Mouse (Mus musculus): ENCODE results near the gene Rcor1.

Gene Rcor1

DNA sequence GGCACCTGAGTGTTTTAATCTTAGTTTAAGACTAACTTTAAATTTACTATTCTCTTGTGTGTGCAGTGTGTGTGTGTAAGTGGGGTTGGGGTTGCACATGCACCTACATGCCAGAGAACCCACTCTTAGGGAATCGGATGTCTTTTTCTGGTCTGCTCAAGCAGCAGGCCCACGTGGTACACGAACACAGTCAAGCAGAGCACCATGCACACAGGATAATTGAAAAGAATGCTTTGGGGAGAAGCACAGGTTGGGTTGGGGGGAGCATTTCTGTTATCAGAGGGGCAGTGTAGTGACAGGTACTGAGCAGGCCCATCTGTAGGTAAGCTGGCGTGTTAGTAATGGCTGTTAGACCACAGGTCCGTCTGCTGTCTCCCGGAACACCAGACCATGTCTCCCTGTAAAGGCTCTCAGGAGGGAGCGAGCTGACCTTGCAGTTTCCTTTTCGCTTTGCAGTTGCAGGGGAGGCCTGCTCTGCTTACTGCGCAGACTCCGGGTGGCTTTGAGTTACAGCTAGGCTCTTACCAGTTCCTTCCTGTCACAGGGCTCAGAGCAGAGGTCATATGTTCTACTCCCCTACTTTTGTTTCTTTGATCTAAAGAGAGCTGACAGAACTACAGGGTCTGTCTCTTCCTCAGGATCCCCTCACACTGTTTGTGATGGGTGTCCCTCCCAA lies 32.5 kb downstream of the Rcor1 start:
- no peak for DNase-seq

DNA sequence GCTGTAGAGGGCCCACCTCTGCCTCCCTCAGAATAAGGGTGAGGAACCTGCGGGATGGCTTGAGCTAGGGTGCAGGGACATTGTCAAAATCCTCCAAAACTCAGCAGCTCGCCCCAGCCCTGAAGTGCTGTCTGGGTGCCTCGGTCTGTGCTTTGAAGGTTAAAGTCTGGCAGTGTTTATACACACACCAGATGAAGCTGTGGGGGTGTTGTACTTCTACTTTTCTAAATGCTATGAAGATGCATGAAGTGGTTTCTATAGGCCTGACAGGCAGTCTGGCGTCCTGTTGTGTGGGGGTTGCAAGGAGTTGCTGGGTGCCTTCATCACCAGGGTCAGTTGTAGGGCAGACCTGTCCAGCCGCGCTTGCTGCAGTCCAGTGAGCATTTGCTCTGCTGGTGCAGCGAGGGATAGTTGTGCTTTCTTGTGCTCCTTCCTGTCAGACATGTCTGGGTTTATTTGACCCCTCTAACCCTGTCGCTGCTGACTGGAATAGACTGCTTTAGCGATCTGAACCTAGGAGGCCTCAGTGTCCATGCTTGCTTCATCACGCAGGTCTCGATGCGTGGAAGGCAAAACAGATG lies 37.3 kb downstream of the Rcor1 start:
- DNase-seq: no peak

DNA sequence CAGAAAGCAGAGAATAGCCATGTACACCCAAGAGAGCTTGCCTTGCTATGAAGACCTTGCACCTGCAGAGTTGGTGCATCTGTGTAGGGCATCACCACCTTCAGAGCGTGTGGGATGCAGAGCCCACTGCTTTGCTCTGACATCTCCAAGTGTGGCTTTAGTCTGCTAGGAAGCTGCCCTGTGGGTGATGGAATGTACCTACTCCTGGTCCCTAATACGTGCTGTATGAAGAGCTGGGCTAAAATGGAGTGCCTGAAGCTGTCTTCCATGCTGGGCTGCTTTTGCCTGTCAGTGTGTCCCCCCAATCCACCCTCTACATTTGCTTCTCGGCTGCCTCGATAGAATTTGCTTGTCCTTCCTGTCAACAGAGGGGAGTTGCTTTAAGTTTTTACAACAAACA lies 46.4 kb downstream of the Rcor1 start:
- DNase-seq: no peak

DNA sequence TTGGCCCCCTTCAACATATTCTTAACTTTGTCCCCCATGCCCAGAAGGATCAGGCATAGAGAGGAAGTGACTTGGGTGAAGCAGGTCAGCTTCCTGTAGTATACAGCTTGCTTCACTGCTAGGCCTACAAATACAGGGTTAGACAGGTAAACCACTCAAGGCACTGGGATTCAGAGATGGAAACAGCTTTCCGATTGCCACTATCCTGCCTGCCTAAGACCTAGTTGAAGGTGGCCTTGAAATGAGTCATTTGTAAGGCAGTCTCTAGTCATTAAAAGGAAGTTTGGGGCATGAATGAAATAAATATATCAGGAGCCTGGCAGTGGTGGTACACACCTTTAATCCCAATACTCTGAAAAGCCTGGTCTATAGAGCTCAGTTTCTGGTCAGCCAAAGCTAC lies 47.9 kb downstream of the Rcor1 start:
- DNase-seq: no peak

DNA sequence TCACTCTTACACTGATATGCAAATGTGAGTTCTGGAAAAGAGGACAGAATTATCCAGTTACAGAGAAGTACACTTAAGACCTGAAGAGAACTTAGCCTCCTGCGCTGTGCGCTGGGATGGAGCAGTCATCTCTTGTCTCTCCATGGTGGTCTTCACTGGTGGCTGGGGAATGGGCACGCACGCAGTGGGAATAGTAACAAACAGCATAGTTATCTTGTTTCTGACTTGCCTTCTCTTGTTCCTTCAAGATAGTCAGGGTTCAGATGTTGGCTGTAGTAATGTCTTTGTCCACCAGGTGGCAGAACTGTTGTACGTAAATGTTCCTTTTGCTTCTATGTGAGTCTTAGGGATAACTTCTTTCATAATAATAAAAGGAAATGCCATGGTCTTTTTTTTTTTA lies 49.0 kb downstream of the Rcor1 start:
- peak; percentile 87 for DNase-seq

DNA sequence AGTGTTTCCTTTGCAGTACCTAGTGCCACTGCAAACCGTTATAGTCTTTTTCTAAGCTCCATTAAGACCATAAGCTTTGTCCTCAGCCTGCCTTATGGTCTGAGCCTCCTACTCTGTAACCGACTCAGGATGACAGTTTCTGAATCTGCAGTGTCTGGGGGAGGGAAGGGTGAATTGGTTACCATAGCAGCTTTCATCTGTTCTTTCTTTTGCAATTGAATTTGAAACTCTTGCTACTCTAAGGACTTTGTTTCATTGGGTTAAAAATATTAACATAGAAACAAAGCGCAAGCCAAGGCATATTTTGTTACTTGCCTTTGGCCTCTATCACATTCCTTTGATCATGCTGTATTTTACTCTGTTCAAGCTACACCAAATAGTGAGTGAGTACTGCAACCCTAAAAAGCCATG lies 49.6 kb downstream of the Rcor1 start:
- DNase-seq: peak; percentile 8

DNA sequence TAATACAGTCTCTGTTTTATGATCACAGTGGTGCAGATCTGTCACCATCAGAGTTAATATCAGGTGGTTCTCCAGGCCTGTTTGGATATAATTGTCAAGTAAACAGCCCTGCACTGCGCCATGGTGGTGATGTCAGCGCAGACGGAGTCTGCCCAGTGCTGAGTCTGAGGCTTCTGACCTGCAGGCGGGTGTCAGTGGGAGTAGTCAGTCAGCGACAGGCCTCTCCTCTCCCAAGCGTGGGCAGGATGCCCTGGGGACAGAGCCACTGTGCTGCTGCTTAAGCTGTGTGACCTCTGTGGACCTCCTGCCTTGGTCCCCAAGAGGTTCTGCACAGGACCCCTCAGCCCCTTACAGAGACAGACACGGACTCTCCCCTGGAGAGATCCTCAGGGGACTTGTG lies 50.0 kb downstream of the Rcor1 start:
- DNase-seq: no peak

DNA sequence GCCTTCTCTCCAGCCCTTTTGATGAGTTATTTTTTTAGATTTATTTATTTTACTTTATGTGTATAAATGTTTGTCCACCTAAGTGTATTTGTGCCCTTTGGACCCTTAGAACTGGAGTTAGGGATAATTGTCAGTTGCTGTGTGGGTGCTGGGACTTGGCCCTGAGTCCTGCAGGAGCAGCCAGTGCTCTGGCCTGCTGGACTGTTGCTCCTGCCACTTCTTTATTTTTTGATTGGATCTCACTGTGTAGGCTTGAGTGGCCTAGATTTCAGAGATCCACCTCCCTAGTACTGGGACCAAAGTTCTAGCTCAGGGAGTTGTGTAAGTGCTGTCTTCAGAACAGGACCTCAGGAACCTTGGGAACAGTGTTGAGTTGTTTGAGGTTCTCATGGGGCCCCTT lies 51.6 kb downstream of the Rcor1 start:
- no peak for DNase-seq

DNA sequence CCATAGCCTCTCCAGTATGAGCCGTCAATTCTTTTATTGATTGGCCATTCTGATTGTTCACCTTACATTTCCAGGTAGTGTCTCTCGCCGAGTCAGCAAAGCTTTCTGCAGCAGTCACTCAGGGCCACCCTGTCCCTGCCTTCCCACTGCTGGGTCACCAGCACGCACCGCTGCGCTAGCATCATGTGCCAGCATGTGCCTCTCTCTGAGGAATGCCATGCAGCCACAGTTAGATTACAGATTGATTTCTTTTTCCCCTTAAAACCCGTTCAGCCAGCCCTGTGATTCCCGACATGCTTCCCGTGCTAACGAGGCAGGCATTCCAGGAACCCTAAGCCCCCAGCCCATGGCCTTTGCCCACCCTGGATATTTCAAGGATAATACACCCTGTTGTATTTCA lies 52.8 kb downstream of the Rcor1 start:
- DNase-seq: no peak

DNA sequence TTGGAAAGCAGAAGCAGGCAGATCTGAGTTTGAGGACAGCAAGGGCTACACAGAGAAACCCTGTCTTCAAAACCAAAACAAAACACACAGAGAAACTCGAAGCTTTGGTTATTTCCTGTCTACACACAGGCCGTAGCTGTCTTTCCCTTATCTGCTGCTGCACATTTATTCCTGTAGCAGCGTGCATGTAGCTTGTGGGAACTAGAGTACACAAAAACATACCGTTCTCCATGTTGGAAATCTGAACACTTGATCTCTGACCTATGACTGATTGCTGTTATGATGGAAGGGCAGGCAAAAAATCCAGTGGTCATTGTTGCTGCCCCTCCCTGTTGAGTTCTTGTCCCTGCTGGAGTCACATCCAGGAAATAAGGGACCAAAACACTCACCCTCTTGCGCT lies 54.9 kb downstream of the Rcor1 start:
- no peak for DNase-seq

DNA sequence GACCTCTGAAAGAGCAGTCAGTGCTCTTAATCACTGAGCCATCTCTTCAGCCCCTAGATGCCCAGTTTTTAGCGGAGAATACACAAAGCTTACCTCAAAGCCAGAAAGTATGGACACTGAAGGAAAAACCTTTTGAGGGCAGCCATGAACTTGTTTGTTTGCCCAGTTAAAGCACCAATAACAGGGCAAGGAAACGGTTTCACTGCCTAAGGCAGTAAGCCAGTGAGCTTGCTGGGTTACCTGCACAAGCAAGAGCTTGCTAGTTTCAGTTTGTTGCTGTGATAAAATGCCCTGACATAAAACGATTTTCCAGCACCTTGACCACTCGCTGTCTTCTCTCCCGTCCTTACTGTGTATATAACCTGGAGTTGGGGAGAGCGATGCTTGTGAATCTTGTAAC lies 55.9 kb downstream of the Rcor1 start:
- DNase-seq: no peak

DNA sequence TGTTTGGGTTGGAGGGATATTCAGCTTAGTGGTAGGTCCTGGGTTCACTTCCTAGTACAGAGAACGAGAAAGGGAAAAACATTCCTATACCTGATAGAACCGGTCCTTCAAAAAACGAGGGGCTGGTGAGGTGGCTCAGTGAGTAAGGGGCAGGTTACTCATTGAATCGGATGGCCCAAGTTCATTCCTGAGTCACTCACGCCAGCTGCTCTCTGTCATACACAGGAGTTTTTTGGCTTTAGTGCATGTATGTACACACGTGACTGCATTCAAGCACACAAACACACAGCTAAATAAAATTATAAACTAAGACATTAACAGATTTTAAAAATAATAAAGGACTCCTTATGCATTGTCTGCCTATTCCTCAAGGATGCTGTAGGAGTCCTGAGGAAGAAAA lies 57.1 kb downstream of the Rcor1 start:
- DNase-seq: no peak

DNA sequence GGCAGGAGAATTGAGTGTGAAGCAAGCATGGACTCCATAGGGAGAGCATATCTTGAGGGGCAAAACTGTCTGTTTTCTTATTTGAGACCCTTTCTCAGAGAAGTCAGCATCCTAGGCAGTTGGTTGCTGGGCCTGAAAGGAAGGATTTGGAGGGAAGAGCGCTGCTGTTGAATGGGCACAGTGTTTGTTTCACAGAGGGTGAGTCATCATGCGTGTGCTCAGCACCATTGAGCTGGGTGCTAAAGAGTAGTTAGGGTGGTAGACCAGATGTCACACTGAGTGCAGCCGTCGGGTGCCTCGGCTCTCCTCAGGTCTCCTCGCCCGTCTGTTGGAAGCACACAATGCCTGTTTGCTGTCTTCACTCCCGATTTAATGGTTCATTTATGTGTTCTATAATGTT lies 57.9 kb downstream of the Rcor1 start:
- DNase-seq: no peak

DNA sequence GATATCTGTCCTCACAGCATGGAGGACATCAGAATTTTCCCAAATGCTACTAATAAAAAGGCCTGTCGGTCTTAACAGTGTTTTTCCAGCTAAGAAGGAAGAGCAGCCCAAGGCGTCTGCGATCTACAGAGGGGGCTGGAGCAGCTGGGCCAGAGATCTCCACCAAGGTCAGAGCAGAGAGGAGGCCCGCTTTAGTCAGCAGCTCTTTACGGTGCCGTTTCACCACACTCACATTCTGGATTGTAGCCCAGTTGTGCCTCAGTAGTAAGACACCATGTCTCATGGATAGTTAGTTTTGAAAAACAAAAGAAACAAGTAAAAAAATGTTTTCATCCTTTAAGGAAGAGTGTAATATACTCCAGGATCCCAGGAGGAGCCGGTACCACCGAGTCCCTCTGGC lies 72.0 kb downstream of the Rcor1 start:
- no peak for DNase-seq

DNA sequence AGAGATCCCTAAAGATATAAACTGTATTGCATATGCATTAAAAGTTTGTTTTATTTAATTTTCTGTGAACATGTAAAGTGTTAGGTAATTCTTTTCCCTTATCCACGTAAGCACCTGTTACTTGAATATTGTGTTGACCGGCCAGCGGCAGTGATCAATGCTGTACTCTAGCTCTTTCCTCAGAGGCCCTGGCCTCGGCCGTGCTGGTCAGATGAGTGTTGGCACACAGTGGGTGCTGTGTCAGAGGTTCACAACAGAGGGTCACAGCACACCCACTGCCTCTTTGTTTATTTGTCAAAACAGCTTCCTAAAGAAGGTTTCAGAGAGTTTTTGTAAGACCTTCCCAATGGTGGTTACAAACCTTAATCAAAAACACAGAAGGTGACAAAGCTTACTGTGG lies 75.4 kb downstream of the Rcor1 start:
- DNase-seq: no peak

DNA sequence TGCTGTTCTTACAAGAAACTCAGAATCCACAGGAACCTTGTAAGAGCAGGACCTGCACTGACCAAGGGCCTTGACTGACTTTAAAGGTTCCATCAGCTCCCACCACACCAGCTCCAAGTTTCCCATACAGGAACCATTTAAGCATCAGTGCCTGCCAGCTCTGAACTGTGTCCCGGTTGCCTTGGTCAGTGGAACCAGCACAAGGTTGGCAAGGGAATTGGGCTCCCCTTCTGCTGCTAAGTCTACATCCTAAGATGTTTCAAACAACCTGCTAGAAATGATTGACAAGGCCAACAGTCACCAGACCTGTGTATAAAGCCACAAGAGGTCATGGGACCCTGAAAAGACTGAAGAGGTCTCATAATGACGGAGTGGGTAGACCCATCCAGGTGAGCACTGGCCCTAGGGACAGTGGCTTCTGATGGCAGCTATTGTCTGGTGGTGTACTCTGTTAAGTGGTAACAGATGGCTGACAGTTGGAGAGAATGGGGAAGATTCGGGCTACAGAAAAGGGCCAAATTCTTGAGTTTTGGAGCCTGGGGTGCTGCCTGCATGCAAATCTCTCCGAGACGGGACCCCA lies 80.4 kb downstream of the Rcor1 start:
- peak; percentile 74 for DNase-seq

DNA sequence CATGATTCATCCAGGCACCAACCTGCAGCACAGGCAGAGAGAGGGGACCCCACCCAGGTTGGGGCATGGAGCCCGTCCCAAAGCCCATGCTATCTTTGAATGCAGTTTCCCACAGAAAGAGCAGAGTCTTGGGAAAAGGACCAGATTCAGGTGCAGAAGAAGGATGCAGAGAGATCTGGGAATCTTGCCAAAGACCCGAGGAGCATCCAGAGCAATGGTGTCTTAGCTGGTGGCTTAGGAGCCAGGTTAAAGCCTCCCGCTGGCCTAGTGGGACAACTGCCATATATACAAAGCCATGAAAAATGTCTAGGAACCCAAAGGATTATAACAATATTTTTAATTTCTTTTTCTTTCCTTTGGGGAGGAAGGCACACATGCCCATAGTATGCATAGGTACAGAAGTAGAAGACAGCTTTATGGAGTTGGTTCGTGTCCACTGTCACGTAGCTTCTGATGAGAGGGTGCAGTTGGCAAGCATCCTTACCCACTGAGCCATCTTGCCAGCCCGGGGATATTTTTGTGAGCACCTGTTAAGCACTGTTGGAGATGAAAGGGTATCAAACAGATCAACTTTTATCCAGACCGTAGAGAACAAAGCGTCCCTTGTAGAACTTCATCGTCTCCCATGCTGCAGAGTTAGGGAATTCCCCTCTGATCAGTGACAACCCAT lies 82.0 kb downstream of the Rcor1 start:
- DNase-seq: peak; percentile 81

DNA sequence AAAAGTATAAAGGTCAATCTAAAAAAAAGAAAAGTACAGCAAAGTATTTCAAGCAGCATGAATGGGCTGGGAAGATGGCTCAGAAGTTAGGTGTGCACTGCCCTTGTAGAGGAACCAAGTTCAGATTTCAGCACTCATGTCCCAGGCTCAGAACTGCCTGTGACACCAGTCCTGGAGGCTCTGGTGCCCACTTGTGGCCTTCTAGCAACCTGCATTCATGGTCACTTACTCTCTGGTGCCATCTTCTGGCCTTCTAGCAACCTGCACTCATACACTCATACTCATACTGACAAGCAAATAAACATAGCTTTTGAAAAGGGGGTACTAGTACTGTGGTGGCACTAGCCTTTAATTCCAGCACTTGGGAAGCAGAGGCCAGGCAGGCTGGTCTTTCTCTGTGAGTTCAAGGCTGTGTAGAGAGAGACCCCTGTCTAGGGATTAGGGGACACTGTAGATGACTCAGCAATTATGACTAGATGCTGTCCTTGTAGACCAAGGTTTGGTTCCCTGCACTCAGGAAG lies 83.2 kb downstream of the Rcor1 start:
- DNase-seq: no peak

DNA sequence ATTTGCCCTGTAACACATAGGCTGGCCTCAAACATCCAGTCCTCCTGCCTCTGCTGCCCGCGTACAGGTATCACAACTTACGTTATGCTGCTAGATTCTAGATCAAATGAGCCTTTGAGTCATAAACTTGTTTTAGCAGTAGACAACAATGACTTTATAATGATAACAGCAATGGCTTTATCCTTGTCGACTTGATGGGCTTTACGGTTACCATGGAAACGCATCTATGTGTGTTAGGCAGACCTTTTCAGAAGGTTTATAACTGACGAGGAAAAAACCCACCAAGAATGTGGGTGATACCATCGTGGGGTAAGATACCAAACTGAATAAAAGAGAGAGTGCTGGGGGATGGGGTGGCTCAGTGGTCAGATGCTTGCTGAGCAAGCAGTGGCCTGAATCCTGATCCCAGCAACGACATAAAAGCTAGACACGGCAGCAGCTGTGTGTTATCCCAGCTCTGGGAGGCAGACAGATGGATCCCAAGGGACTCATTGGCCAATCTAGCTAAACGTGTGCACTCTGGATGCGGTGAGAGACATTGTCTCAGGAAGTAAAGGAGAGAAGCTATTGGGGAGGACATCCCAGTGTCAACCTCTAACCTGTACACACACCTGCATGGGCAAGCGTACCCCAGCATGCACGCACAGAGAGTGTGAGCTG lies 85.6 kb downstream of the Rcor1 start:
- DNase-seq: no peak

DNA sequence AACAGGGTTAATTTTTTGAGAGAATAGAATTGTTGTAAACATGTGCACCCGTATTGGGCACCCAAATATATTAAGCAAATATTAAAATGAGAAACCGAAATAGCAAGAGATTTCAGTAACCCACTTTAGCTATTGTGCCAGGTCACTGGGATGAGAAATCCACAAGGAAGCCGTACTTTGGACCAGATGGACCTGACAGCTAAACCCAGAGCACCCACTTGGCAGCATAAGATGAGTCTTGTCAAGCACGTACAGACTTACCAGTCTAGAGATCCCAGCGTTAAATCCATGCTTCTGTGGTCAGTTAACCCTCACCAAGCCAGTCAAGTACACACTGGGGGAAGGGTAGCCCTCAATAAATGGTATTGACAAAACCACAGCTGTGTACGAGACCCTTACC lies 86.5 kb downstream of the Rcor1 start:
- DNase-seq: no peak

DNA sequence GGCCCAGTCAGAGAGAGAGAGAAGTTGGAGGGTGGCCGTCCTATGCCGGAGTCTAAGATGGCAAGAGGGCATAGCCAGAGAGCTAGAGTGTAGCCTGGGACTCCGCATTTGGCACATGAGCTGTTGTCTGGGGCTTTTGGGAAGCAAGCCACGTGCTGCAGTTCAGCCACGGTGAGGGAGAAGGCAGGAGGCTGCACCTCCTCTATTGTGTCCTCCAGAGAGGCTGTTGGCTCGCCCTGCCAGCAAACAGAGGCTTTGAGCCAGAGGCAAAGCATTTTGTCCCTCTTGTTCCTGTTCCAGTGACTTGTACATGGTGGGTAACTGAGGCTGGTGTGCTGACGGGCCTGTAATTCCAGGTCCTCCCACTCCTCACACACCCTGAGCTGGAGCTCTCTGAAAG lies 95.0 kb downstream of the Rcor1 start:
- peak; percentile 54 for DNase-seq

DNA sequence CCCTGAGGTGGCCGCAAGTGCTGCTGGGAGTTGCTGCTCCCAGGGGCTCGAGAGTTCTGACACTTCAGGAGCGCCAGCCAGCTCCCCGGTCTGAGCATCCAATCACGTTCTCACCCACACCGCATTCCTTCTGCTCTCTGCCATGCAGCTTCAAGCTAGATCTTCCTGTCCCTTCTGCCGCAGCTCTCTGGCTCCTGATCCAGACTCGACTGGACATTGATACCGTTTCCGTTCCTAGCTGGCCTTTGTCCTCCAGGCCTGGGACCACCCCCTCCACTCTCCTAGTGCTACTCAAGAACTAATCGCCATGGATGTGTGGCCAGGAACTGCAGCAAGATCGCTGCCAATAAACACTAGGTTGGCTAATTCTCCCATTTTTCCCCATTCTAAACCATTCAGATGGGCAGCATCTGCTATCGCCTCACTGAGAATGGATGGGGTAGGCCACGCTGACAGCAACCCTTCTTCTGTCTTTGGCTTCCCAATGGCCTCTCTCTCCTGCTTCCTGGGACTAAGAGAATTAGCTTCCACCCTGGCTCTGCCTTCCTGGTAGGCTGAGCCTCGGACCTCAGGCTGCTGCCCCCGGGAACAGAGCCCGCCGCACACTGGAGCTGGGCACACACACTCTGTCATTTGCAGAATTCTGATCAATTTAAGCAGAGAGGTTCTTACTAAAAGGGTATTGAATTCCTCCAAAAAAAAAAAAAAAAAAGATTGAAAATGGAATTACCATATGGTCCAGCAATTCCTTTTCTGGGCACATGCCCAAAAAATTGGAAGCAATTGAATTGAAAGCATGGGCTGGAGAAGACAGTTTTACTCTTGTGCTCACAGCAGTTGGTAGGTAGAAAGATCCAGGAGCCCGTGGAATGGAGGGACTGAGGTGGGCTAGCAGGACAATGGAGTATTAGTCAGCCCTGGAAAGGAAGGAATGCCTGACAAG lies 95.9 kb downstream of the Rcor1 start:
- peak; percentile 51 for DNase-seq
